Mouse (Mus musculus) limb, embryonic 14.5 days (tissue): ENCODE results near the gene Napa. TPM values are rescaled to one million over a fixed set of nuclear protein-coding genes. Genes with fewer than 3 reads are reported as not detected.

ENCODE experiments used
- ATAC-seq: fragments of 200-750 bp; cut with Nextera tagmentation; 2 replicates; pipeline ENCODE4 v1.8.0; 2017; ENCODE audit warnings: low read depth, moderate number of reproducible peaks, moderate TSS enrichment; ENCODE audit not compliant: low FRiP score
- DNase-seq: peaks from one replicate; pipeline ENCODE4 v3.0.0-alpha.2; 2015; ENCODE audit warnings: low spot score
- H3K27ac ChIP-seq: fragments of 300-500 bp; sonication (generic); replicated peaks from 2 replicates; pipeline ENCODE4 v1.5.1; 2014; ENCODE audit warnings: low read depth, mild to moderate bottlenecking, low read length, moderate library complexity, mixed read lengths
- H3K27me3 ChIP-seq: fragments of 300-500 bp; sonication (generic); 2 replicates; pipeline ENCODE4 v1.6.1; 2014; ENCODE audit warnings: low read length, mixed read lengths; ENCODE audit not compliant: control insufficient read depth, insufficient read depth
- H3K36me3 ChIP-seq: fragments of 300-500 bp; sonication (generic); 2 replicates; pipeline ENCODE4 v1.6.1; 2014; ENCODE audit warnings: mild to moderate bottlenecking, low read length, moderate library complexity, mixed read lengths; ENCODE audit not compliant: control insufficient read depth, insufficient read depth
- H3K4me1 ChIP-seq: fragments of 300-500 bp; sonication (generic); 2 replicates; pipeline ENCODE4 v1.6.1; 2014; ENCODE audit warnings: antibody characterized with exemption, low read length, mixed read lengths; ENCODE audit not compliant: control insufficient read depth, insufficient read depth
- H3K4me2 ChIP-seq: fragments of 300-500 bp; sonication (generic); replicated peaks from 2 replicates; pipeline ENCODE4 v1.6.1; 2014; ENCODE audit warnings: low read depth, mild to moderate bottlenecking, low read length, moderate library complexity; ENCODE audit not compliant: severe bottlenecking
- H3K4me3 ChIP-seq: fragments of 300-500 bp; sonication (generic); replicated peaks from 2 replicates; pipeline ENCODE4 v1.5.1; 2014; ENCODE audit warnings: low read length
- H3K9ac ChIP-seq: fragments of 300-500 bp; sonication (generic); 2 replicates; pipeline ENCODE4 v1.6.1; 2014; ENCODE audit warnings: mild to moderate bottlenecking, low read depth, low read length, moderate library complexity; ENCODE audit not compliant: severe bottlenecking
- H3K9me3 ChIP-seq: fragments of 300-500 bp; sonication (generic); 2 replicates; pipeline ENCODE4 v1.6.1; 2016; ENCODE audit warnings: low read length; ENCODE audit not compliant: control insufficient read depth
- POLR2A ChIP-seq: fragments of 200-500 bp; IDR thresholded peaks from 2 replicates; pipeline ENCODE4 v1.8.0; 2012; ENCODE audit warnings: inconsistent platforms, mild to moderate bottlenecking, moderate library complexity, borderline replicate concordance; ENCODE audit not compliant: insufficient read depth, insufficient read length; ENCODE audit errors: extremely low read depth
- WGBS: fragments of 180-500 bp; shearing (Covaris S2); extraction: QIAGEN DNeasy Blood & Tissue Kit; methylation state at CpG from one replicate; pipeline ENCODE4 v1.1.7; 2014; 5-methylcytosine and 5-hydroxymethylcytosine counted together
- polyA plus RNA-seq, 2 experiments: library from polyadenylated mRNA; depleted of rRNA in 1 of 2; stranded (reverse) in 1 of 2; unstranded in 1 of 2; fragments of >200 nt; fragmentation: Nextera tagmentation in 1 of 2; extraction: Ambion mirVana in 1 of 2; gene quantifications; 2 replicates each; pipeline versions ENCODE4 v1.2.1 to v1.2.3; 2012 to 2014

Napa gene
- polyA plus RNA-seq, 2 experiments = 206 to 212 TPM

GRCm38 (mm10) chr7:16057136-16057534 lies 41.1 kb upstream of the Napa start:
- no peak for ATAC-seq
- no peak for DNase-seq
- no peak overlapping the region for H3K9ac ChIP-seq
- TF ChIP-seq POLR2A = no peak
- no peaks in the 10 kb centered on the region for H3K9me3 ChIP-seq
- peaks cover 11% of the 10 kb centered on the region for H3K27me3 ChIP-seq
- H3K36me3 ChIP-seq = no peaks in the 10 kb centered on the region
- WGBS = 43% methylated on average over 2 of the region's 2 CpGs
- H3K27ac ChIP-seq = no peak overlapping the region
- H3K4me1 ChIP-seq = no peaks in the 10 kb centered on the region
- no peak overlapping the region for H3K4me3 ChIP-seq
- H3K4me2 ChIP-seq = no peak overlapping the region

- DNase-seq (no peak), ATAC-seq (no peak)
- no peak within 1 kb of the TSS; the same call in 1 of the 2 replicates for H3K4me2 ChIP-seq
- no peak within 1 kb of the TSS for H3K27ac ChIP-seq
- WGBS = 52% methylated on average over 61 of the region's 80 CpGs
- no peaks in the 10 kb centered on the region for H3K36me3 ChIP-seq
- H3K4me3 ChIP-seq = peak within 1 kb of the TSS; percentile 17; the same call in 1 of the 2 replicates
- peaks cover 11% of the 10 kb centered on the region for H3K27me3 ChIP-seq
- no peak within 1 kb of the TSS for H3K9ac ChIP-seq
- no peaks in the 10 kb centered on the region for H3K4me1 ChIP-seq
- no peaks in the 10 kb centered on the region for H3K9me3 ChIP-seq
- TF ChIP-seq POLR2A = no peak
Measured at GRCm38 (mm10) chr7:16061219-16062098, 36.8 kb upstream of the Napa start, which contains the start of gene Zfp541. Gene Zfp541, plus strand, starts transcription at chr7:16061814.

- Histone ChIP-seq H3K27me3 (peaks cover 11% of the 10 kb centered on the region), H3K9me3 (no peaks in the 10 kb centered on the region), H3K9ac (no peak overlapping the region), H3K4me1 (no peaks in the 10 kb centered on the region), H3K4me2 (no peak overlapping the region), H3K4me3 (0 out of 2 replicates have a peak overlapping the region, but pooled peaks have one; percentile 17), H3K36me3 (no peaks in the 10 kb centered on the region), H3K27ac (no peak overlapping the region)
- WGBS = 73% methylated on average over 15 of the region's 15 CpGs
- no peak for TF ChIP-seq POLR2A
- DNase-seq (no peak), ATAC-seq (no peak)
Measured at GRCm38 (mm10) chr7:16062099-16062420, 36.2 kb upstream of the Napa start.

GRCm38 (mm10) chr7:16063490-16063889 lies 34.8 kb upstream of the Napa start:
- ATAC-seq (no peak), DNase-seq (no peak)
- Histone ChIP-seq H3K36me3 (no peaks in the 10 kb centered on the region), H3K9ac (no peak overlapping the region), H3K27ac (no peak overlapping the region), H3K4me3 (no peak overlapping the region), H3K4me2 (no peak overlapping the region), H3K27me3 (peaks cover 11% of the 10 kb centered on the region), H3K4me1 (no peaks in the 10 kb centered on the region), H3K9me3 (no peaks in the 10 kb centered on the region)
- 33% methylated on average over 4 of the region's 4 CpGs for WGBS
- TF ChIP-seq POLR2A = no peak

GRCm38 (mm10) chr7:16070846-16071245 lies 27.4 kb upstream of the Napa start:
- no peak overlapping the region for H3K4me2 ChIP-seq
- TF ChIP-seq POLR2A = no peak
- no peak overlapping the region for H3K4me3 ChIP-seq
- no peak overlapping the region for H3K9ac ChIP-seq
- ATAC-seq (no peak), DNase-seq (no peak)
- no peak overlapping the region for H3K27ac ChIP-seq
- H3K4me1 ChIP-seq = no peaks in the 10 kb centered on the region
- H3K9me3 ChIP-seq = no peaks in the 10 kb centered on the region
- no peaks in the 10 kb centered on the region for H3K36me3 ChIP-seq
- no peaks in the 10 kb centered on the region for H3K27me3 ChIP-seq
